Comparison of ENCODE assay signal across 10 mouse cellular contexts in the genomic region with DNA sequence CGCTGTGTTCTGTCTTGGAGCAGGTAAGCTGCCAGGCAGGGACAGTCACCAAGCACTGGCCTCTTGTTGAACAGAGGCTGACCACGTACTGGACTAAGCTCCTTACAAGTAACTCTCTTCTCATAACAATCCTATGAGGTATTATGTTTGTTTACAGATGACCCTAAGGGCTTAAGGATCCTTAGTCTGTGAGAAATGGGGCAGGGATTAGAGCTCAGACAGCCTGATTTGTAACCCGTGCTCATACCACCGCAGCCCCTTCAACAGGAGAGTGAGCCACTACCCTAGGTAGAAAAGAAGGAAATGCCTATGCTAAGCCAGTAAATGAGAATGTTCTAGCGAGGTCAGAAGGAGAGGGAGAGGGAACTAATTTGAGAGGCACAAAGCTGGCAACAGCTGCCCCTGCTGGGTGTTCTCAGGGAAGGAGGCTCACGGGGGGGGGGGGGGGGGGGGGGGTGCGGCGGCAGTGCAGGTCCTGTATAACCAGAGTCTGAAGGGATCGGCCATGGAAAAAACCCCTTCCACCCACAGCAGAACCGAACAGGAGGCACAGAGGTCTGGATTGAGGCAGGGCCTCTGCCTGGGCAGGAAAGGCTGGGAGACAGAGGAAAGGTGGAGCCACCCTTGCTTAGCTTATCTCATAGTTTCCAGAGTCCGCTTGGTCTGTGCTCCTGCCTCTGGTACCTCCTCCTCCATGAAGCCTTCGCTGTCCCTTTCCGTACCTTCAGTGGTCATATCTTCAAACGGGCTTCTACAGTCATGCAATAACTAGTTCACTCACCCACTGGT. TPM values are rescaled to one million over a fixed set of nuclear protein-coding genes. Genes with fewer than 3 reads are reported as not detected.
DNase-seq lines count a peak whose midpoint lies in the region; ATAC-seq and TF ChIP-seq lines count a peak whose summit lies in the region.
"Had no signal": no experiment of that assay in that cellular context is flagged by ENCODE, and none has a peak within 500 bp of the region (broad histone marks: within the 10 kb centered on the region; RNA-seq: fewer than 3 reads in every experiment).

No protein-coding gene starts in this region.

- no peak overlapping the region; the same call in 1 of the 2 replicates for H3K27ac ChIP-seq in intestine, postnatal 0 days (ENCODE audit: low read depth, low read length)
- H3K27ac ChIP-seq: neural tube, embryonic 13.5 days had no signal

- H3K27me3 ChIP-seq in intestine, postnatal 0 days (replicated peaks; ENCODE audit: control insufficient read depth, insufficient read depth, low read length) = no peaks in the 10 kb centered on the region
- H3K27me3 ChIP-seq: neural tube, embryonic 13.5 days had no signal

- no peaks in the 10 kb centered on the region for H3K4me1 ChIP-seq in intestine, postnatal 0 days (replicated peaks; ENCODE audit: control insufficient read depth, insufficient read depth, low read length)
- H3K4me1 ChIP-seq: neural tube, embryonic 13.5 days had no signal

- H3K9ac ChIP-seq in intestine, postnatal 0 days (ENCODE audit: low read depth, low read length) = no peak overlapping the region
- H3K9ac ChIP-seq: neural tube, embryonic 13.5 days had no signal

- no peak overlapping the region for H3K4me2 ChIP-seq in intestine, postnatal 0 days (replicated peaks; ENCODE audit: low read depth)
- H3K4me2 ChIP-seq: neural tube, embryonic 13.5 days had no signal

- 53% methylated on average over 13 of the region's 14 CpGs for WGBS in intestine, postnatal 0 days

- no peak overlapping the region for H3K4me3 ChIP-seq in intestine, postnatal 0 days (ENCODE audit: low read depth, low read length)
- H3K4me3 ChIP-seq: neural tube, embryonic 13.5 days had no signal

- no peak for TF ChIP-seq CTCF in intestine, postnatal 0 days (IDR thresholded peaks at IDR 0.05; ENCODE audit: low read depth)

- ATAC-seq in intestine, postnatal 0 days = peak; percentile 13; the same call in 1 of the 2 replicates

- no peaks in the 10 kb centered on the region for H3K9me3 ChIP-seq in intestine, postnatal 0 days (ENCODE audit: control insufficient read depth)
- H3K9me3 ChIP-seq: neural tube, embryonic 13.5 days had no signal

- no peaks in the 10 kb centered on the region; the same call in 1 of the 2 replicates for H3K36me3 ChIP-seq in intestine, postnatal 0 days (ENCODE audit: control insufficient read depth, insufficient read depth)

- peak; percentile 51 to 64 for DNase-seq in lung, adult 18-20 months
- no peak for DNase-seq in lung, postnatal 10 days
- DNase-seq in lung, postnatal 14 days = peak; percentile 37
- DNase-seq in frontal cortex, postnatal 14 days (ENCODE audit: low spot score in 2 of 2) = no peak
- no peak for DNase-seq in ovary, postnatal 14 days (ENCODE audit: low spot score)
- DNase-seq in thymus, adult 18-20 months = no peak
- DNase-seq: thymus, adult 2 months had no signal

RNA-seq across cellular contexts. Expression of a gene that starts 15.0 kb away (rescaled TPM):
- polyA plus RNA-seq in intestine, postnatal 0 days (2015; fragmentation: Nextera tagmentation; extraction: Ambion mirVana) = 75.8 and 83.0 TPM in 2 replicates

RNA-seq across cellular contexts. Expression of a gene that starts 26.4 kb away (rescaled TPM):
- polyA plus RNA-seq in intestine, postnatal 0 days (2015; fragmentation: Nextera tagmentation; extraction: Ambion mirVana) = 15.9 and 18.8 TPM in 2 replicates

RNA-seq across cellular contexts. Expression of a gene that starts 38.8 kb away (rescaled TPM):
- not detected in 2 replicates for polyA plus RNA-seq in intestine, postnatal 0 days (2015; fragmentation: Nextera tagmentation; extraction: Ambion mirVana)
- polyA plus RNA-seq: gonadal fat pad, adult 2 months; neural tube, embryonic 13.5 days; thymus, adult 2 months had no signal

RNA-seq across cellular contexts. Expression of a gene that starts 49.9 kb away (rescaled TPM):
- 6.5 and 11.9 TPM in 2 replicates for polyA plus RNA-seq in intestine, postnatal 0 days (2015; fragmentation: Nextera tagmentation; extraction: Ambion mirVana)

RNA-seq across cellular contexts. Expression of a gene that starts 51.5 kb away (rescaled TPM):
- 21.4 and 29.1 TPM in 2 replicates for polyA plus RNA-seq in intestine, postnatal 0 days (2015; fragmentation: Nextera tagmentation; extraction: Ambion mirVana)

Comparison
In these comparisons a context has a peak if more than half of its experiments do, and no peak if none do; other contexts are left out.
1. DNase-seq: peak in lung, adult 18-20 months (2 of 2) and lung, postnatal 14 days (single experiment); none in lung, postnatal 10 days (single experiment), frontal cortex, postnatal 14 days (0 of 2), ovary, postnatal 14 days (single experiment) and thymus, adult 18-20 months (0 of 2).